8 mouse cellular contexts compared by ENCODE assay signal in genomic region chr2:25864230-25864629, GRCm38 (mm10). TPM values are rescaled to one million over a fixed set of nuclear protein-coding genes. Genes with fewer than 3 reads are reported as not detected.
DNase-seq lines count a peak whose midpoint lies in the region; ATAC-seq and TF ChIP-seq lines count a peak whose summit lies in the region.

No protein-coding gene starts in this region.

- H3K36me3 ChIP-seq in lung, postnatal 0 days (ENCODE audit: insufficient read depth, low read length): no peaks in the 10 kb centered on the region
- H3K36me3 ChIP-seq in limb, embryonic 12.5 days: no peaks in the 10 kb centered on the region
- H3K36me3 ChIP-seq in stomach, postnatal 0 days (ENCODE audit: control insufficient read depth, insufficient read depth, low read length): no peaks in the 10 kb centered on the region

- H3K9ac ChIP-seq in lung, postnatal 0 days (replicated peaks; ENCODE audit: low read depth): no peak overlapping the region
- no peak overlapping the region for H3K9ac ChIP-seq in limb, embryonic 12.5 days (replicated peaks)
- no peak overlapping the region for H3K9ac ChIP-seq in stomach, postnatal 0 days (ENCODE audit: low read length)

- no peak for ATAC-seq in lung, postnatal 0 days
- no peak for ATAC-seq in limb, embryonic 12.5 days (ENCODE audit: insufficient number of reproducible peaks, insufficient read depth, low FRiP score, low TSS enrichment, low read depth)
- no peak for ATAC-seq in stomach, postnatal 0 days (ENCODE audit: low FRiP score, low TSS enrichment)

- peak; percentile 27; the same call in 1 of the 2 replicates for TF ChIP-seq CTCF in lung, postnatal 0 days (IDR thresholded peaks at IDR 0.05)
- 0 out of 2 replicates have a peak, but pooled peaks have one; percentile 15 for TF ChIP-seq CTCF in stomach, postnatal 0 days (IDR thresholded peaks at IDR 0.05; ENCODE audit: low read depth)

- peaks cover 6% of the 10 kb centered on the region for H3K4me1 ChIP-seq in lung, postnatal 0 days (ENCODE audit: insufficient read depth, low read depth, low read length)
- peaks cover 15% of the 10 kb centered on the region for H3K4me1 ChIP-seq in limb, embryonic 12.5 days (replicated peaks)
- no peaks in the 10 kb centered on the region; the same call in 1 of the 2 replicates for H3K4me1 ChIP-seq in stomach, postnatal 0 days (replicated peaks; ENCODE audit: control insufficient read depth, insufficient read depth)

- H3K4me2 ChIP-seq in lung, postnatal 0 days (replicated peaks; ENCODE audit: low read depth, low read length): peak overlapping the region; percentile 68
- peak overlapping the region; percentile 89 for H3K4me2 ChIP-seq in limb, embryonic 12.5 days
- H3K4me2 ChIP-seq in stomach, postnatal 0 days (replicated peaks; ENCODE audit: low read depth): peak overlapping the region; percentile 74

- WGBS in lung, postnatal 0 days: 4% methylated on average over 17 of the region's 18 CpGs
- 5% methylated on average over 18 of the region's 18 CpGs for WGBS in limb, embryonic 12.5 days
- WGBS in stomach, postnatal 0 days: 5% methylated on average over 18 of the region's 18 CpGs

- H3K27ac ChIP-seq in lung, postnatal 0 days (ENCODE audit: low read length): no peak overlapping the region
- no peak overlapping the region for H3K27ac ChIP-seq in limb, embryonic 12.5 days
- no peak overlapping the region for H3K27ac ChIP-seq in stomach, postnatal 0 days (replicated peaks)

- DNase-seq in adrenal gland, postnatal 10 days: peak; percentile 12
- no peak for DNase-seq in adrenal gland, postnatal 36 days
- DNase-seq in lung, postnatal 0 days (ENCODE audit: low spot score): no peak
- no peak for DNase-seq in lung, postnatal 14 days
- no peak for DNase-seq in stomach, postnatal 0 days (ENCODE audit: low spot score)
- no peak for DNase-seq in frontal cortex, postnatal 25 days (ENCODE audit: low spot score in 2 of 2)
- DNase-seq in B cell, adult 2 months: no peak

- H3K27me3 ChIP-seq in lung, postnatal 0 days (replicated peaks; ENCODE audit: insufficient read depth, low read length): peaks cover 8% of the 10 kb centered on the region; the same call in 1 of the 2 replicates
- peaks cover 59% of the 10 kb centered on the region for H3K27me3 ChIP-seq in limb, embryonic 12.5 days
- H3K27me3 ChIP-seq in stomach, postnatal 0 days (ENCODE audit: control insufficient read depth, insufficient read depth, low read length): no peaks in the 10 kb centered on the region

- H3K4me3 ChIP-seq in lung, postnatal 0 days (ENCODE audit: low read depth, low read length): peak overlapping the region; percentile 35; the same call in 1 of the 2 replicates
- H3K4me3 ChIP-seq in limb, embryonic 12.5 days (replicated peaks): peak overlapping the region; percentile 46
- peak overlapping the region; percentile 39 for H3K4me3 ChIP-seq in stomach, postnatal 0 days (ENCODE audit: low read depth, low read length)

- TF ChIP-seq EP300 in lung, postnatal 0 days (IDR thresholded peaks at IDR 0.05): no peak
- TF ChIP-seq EP300 in stomach, postnatal 0 days (optimal IDR thresholded peaks at IDR 0.05): no peak

- no peaks in the 10 kb centered on the region for H3K9me3 ChIP-seq in lung, postnatal 0 days (ENCODE audit: low read length)
- no peaks in the 10 kb centered on the region for H3K9me3 ChIP-seq in limb, embryonic 12.5 days
- H3K9me3 ChIP-seq in stomach, postnatal 0 days (ENCODE audit: control insufficient read depth, low read length): no peaks in the 10 kb centered on the region

RNA-seq across cellular contexts. Expression of gene Kcnt1, which starts 0.7 kb away (rescaled TPM):
- 1 to 10 TPM; 4.0 to 7.2 TPM for total RNA-seq in adrenal gland, postnatal 10 days (2021)
- 1 to 10 TPM; 2.3 to 2.6 TPM for total RNA-seq in adrenal gland, postnatal 36 days (2021)
- 0.17 and 0.21 TPM in 2 replicates for polyA plus RNA-seq in lung, postnatal 0 days (2015; fragmentation: Nextera tagmentation; extraction: Ambion mirVana)
- polyA plus RNA-seq in limb, embryonic 12.5 days (2016; fragmentation: Nextera tagmentation; extraction: Ambion mirVana): 0.34 and 0.49 TPM in 2 replicates
- polyA plus RNA-seq in stomach, postnatal 0 days (2015; fragmentation: Nextera tagmentation; extraction: Ambion mirVana): 0.19 and 0.30 TPM in 2 replicates

RNA-seq across cellular contexts. Expression of gene Sohlh1, which starts 17.2 kb away (rescaled TPM):
- not detected for total RNA-seq in adrenal gland, postnatal 10 days (2021)
- total RNA-seq in adrenal gland, postnatal 36 days (2021): not detected
- not detected in 2 replicates for polyA plus RNA-seq in lung, postnatal 0 days (2015; fragmentation: Nextera tagmentation; extraction: Ambion mirVana)
- 0.16 TPM in 1 of 2 replicates, not detected in the other for polyA plus RNA-seq in limb, embryonic 12.5 days (2016; fragmentation: Nextera tagmentation; extraction: Ambion mirVana)
- 0.10 TPM in 1 of 2 replicates, not detected in the other for polyA plus RNA-seq in stomach, postnatal 0 days (2015; fragmentation: Nextera tagmentation; extraction: Ambion mirVana)

RNA-seq across cellular contexts. Expression of gene Lcn9, which starts 41.3 kb away (rescaled TPM):
- total RNA-seq in adrenal gland, postnatal 10 days (2021): not detected
- not detected for total RNA-seq in adrenal gland, postnatal 36 days (2021)
- not detected in 2 replicates for polyA plus RNA-seq in lung, postnatal 0 days (2015; fragmentation: Nextera tagmentation; extraction: Ambion mirVana)
- polyA plus RNA-seq in limb, embryonic 12.5 days (2016; fragmentation: Nextera tagmentation; extraction: Ambion mirVana): not detected in 2 replicates
- polyA plus RNA-seq in stomach, postnatal 0 days (2015; fragmentation: Nextera tagmentation; extraction: Ambion mirVana): not detected in 2 replicates

RNA-seq across cellular contexts. Expression of gene Glt6d1, which starts 48.6 kb away (rescaled TPM):
- not detected for total RNA-seq in adrenal gland, postnatal 10 days (2021)
- total RNA-seq in adrenal gland, postnatal 36 days (2021): not detected
- polyA plus RNA-seq in lung, postnatal 0 days (2015; fragmentation: Nextera tagmentation; extraction: Ambion mirVana): not detected in 2 replicates
- polyA plus RNA-seq in limb, embryonic 12.5 days (2016; fragmentation: Nextera tagmentation; extraction: Ambion mirVana): not detected in 2 replicates
- not detected in 2 replicates for polyA plus RNA-seq in stomach, postnatal 0 days (2015; fragmentation: Nextera tagmentation; extraction: Ambion mirVana)
